Mouse (Mus musculus) forebrain, postnatal 0 days (tissue): ENCODE measurements around the gene Cyb561d2. TPM values are rescaled to one million over a fixed set of nuclear protein-coding genes. Genes with fewer than 3 reads are reported as not detected.

Source experiments
- ATAC-seq: fragments of 200-750 bp; cut with Nextera tagmentation; 2 replicates; pipeline ENCODE4 v1.8.0; 2017; ENCODE audit warnings: mild to moderate bottlenecking, moderate library complexity
- DNase-seq: peaks from one replicate; pipeline ENCODE4 v3.0.0-alpha.2; 2015
- H3K27ac ChIP-seq: fragments of 300-500 bp; sonication (generic); 2 replicates; pipeline ENCODE4 v1.5.1; 2014; ENCODE audit warnings: low read depth, mild to moderate bottlenecking, antibody characterized with exemption, low read length, moderate library complexity, mixed read lengths
- H3K27me3 ChIP-seq: fragments of 300-500 bp; sonication (generic); 2 replicates; pipeline ENCODE4 v1.6.1; 2014; ENCODE audit warnings: mild to moderate bottlenecking, low read length, mixed read lengths; ENCODE audit not compliant: insufficient read depth
- H3K36me3 ChIP-seq: fragments of 300-500 bp; sonication (generic); 2 replicates; pipeline ENCODE4 v1.6.1; 2014; ENCODE audit warnings: mild to moderate bottlenecking, moderate library complexity; ENCODE audit not compliant: insufficient read depth
- H3K4me1 ChIP-seq: fragments of 300-500 bp; sonication (generic); 2 replicates; pipeline ENCODE4 v1.6.1; 2014; ENCODE audit warnings: antibody characterized with exemption; ENCODE audit not compliant: insufficient read depth
- H3K4me2 ChIP-seq: fragments of 300-500 bp; sonication (generic); 2 replicates; pipeline ENCODE4 v1.6.1; 2014; ENCODE audit warnings: low read depth, mild to moderate bottlenecking, moderate library complexity
- H3K4me3 ChIP-seq: fragments of 300-500 bp; sonication (generic); 2 replicates; pipeline ENCODE4 v1.5.1; 2014; ENCODE audit warnings: low read depth, low read length, mixed read lengths
- H3K9ac ChIP-seq: fragments of 300-500 bp; sonication (generic); 2 replicates; pipeline ENCODE4 v1.6.1; 2014; ENCODE audit warnings: mild to moderate bottlenecking
- H3K9me3 ChIP-seq: fragments of 300-500 bp; sonication (generic); 2 replicates; pipeline ENCODE4 v1.6.1; 2016; ENCODE audit warnings: low read length
- CTCF ChIP-seq: sonication (generic); IDR thresholded peaks from 2 replicates; pipeline ENCODE4 v1.5.1; 2016; ENCODE audit warnings: antibody characterized with exemption, control low read depth, low read depth
- WGBS: fragments of 180-500 bp; shearing (Covaris S2); extraction: QIAGEN DNeasy Blood & Tissue Kit; methylation state at CpG from one replicate; pipeline ENCODE4 v1.1.7; 2014; 5-methylcytosine and 5-hydroxymethylcytosine counted together
- polyA plus RNA-seq: library from polyadenylated mRNA; unstranded; fragments of >200 nt; fragmentation: Nextera tagmentation; extraction: Ambion mirVana; gene quantifications from 2 replicates; pipeline ENCODE4 v1.2.1, GENCODE M21; 2015
- total RNA-seq: library from RNA; depleted of rRNA; stranded (reverse); fragments of >200 nt; gene quantifications from 2 replicates; pipeline ENCODE4 v1.2.3, GENCODE M21; 2014

The Cyb561d2 gene
- total and polyA plus RNA-seq, 2 experiments from 2014 or later: 36.0 to 47.0 TPM

- WGBS: under 1% methylated on average over 48 of the region's 53 CpGs
Measured at GRCm38 (mm10) chr9:107554319-107554825, 12.4 kb upstream of the Cyb561d2 start.

DNA sequence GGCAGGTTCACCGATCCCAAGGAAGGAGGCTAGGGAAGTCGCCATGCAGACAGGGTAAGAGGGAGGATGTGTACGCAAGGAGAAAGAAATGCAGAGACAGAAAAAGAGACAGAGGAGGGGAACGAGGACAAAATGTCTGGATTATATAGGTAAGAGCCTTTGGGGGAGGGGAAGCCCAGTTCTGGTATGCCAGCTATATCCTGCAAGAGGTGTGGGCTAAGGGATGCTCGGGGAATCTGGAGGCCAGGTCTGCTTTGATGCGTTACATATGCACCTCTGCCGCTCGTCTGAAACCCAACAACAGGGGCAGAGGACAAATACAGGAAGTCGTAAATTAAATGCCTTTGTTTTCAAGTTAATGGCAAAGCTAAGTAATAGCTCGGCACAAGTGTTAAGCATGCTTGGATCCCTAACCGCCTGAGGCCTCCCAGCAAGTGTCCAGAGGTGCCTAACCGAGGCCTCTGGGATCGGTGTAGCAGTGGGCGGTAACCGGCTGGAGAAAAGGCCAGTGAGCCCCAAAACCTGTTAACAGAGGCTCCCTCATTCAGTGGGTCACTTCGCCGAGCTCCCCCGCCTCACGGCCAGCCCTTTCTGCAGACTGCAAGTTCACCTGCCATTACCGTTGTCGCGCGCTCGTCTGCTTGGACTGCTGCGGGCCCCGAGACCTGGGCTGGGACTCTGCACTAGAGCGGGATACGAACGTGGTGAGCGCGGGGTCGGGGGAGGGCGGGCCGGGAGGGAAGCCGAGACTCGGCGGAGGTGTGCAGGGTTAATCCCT, 11.7 kb upstream of the Cyb561d2 start:
- Histone ChIP-seq H3K27me3 (peaks cover 19% of the 10 kb centered on the region), H3K4me3 (peak overlapping the region; percentile 69), H3K4me1 (peaks cover 28% of the 10 kb centered on the region), H3K36me3 (peaks cover 18% of the 10 kb centered on the region), H3K4me2 (peak overlapping the region; percentile 87), H3K27ac (peak overlapping the region; percentile 68), H3K9ac (peak overlapping the region; percentile 70), H3K9me3 (no peaks in the 10 kb centered on the region)
- ATAC-seq (peak; percentile 59), DNase-seq (peak; percentile 26)
- 7% methylated on average over 37 of the region's 37 CpGs for WGBS
- TF ChIP-seq CTCF: no peak

More at GRCm38 (mm10) chr9:107554319-107554825, 12.4 kb upstream of the Cyb561d2 start:
- Histone ChIP-seq H3K27me3 (peaks cover 19% of the 10 kb centered on the region), H3K36me3 (peaks cover 24% of the 10 kb centered on the region), H3K27ac (peak overlapping the region; percentile 75), H3K4me1 (peaks cover 28% of the 10 kb centered on the region), H3K9me3 (no peaks in the 10 kb centered on the region), H3K9ac (peak overlapping the region; percentile 70), H3K4me2 (peak overlapping the region; percentile 87), H3K4me3 (peak overlapping the region; percentile 69)
- peak; percentile 13; the same call in 1 of the 2 replicates for TF ChIP-seq CTCF
- DNase-seq: peak; percentile 99
- ATAC-seq: peak; percentile 95

GRCm38 (mm10) chr9:107552690-107553393, 10.8 kb upstream of the Cyb561d2 start:
- peak overlapping the region; percentile 87 for H3K4me2 ChIP-seq
- H3K9ac ChIP-seq: no peak overlapping the region
- peaks cover 19% of the 10 kb centered on the region for H3K27me3 ChIP-seq
- ATAC-seq (no peak), DNase-seq (no peak)
- 81% methylated on average over 5 of the region's 5 CpGs for WGBS
- peaks cover 28% of the 10 kb centered on the region for H3K4me1 ChIP-seq
- H3K36me3 ChIP-seq: peaks cover 9% of the 10 kb centered on the region
- H3K27ac ChIP-seq: no peak overlapping the region
- no peaks in the 10 kb centered on the region for H3K9me3 ChIP-seq
- H3K4me3 ChIP-seq: no peak overlapping the region
- no peak for TF ChIP-seq CTCF

- Histone ChIP-seq H3K36me3 (no peaks in the 10 kb centered on the region; the same call in 1 of the 2 replicates), H3K4me3 (peak overlapping the region; percentile 35), H3K9me3 (no peaks in the 10 kb centered on the region), H3K9ac (peak overlapping the region; percentile 44), H3K27me3 (peaks cover 19% of the 10 kb centered on the region), H3K4me2 (peak overlapping the region; percentile 66), H3K4me1 (peaks cover 34% of the 10 kb centered on the region), H3K27ac (no peak overlapping the region)
- 15% methylated on average over 8 of the region's 8 CpGs for WGBS
- ATAC-seq (no peak), DNase-seq (no peak)
- TF ChIP-seq CTCF: no peak
Measured at GRCm38 (mm10) chr9:107551890-107552355, 9.9 kb upstream of the Cyb561d2 start.

GRCm38 (mm10) chr9:107551117-107551889, 9.3 kb upstream of the Cyb561d2 start, which contains the start of gene Rassf1:
Rassf1 (plus strand) TSS chr9:107551555.
- H3K9me3 ChIP-seq: no peaks in the 10 kb centered on the region
- TF ChIP-seq CTCF: no peak
- ATAC-seq (no peak), DNase-seq (peak; percentile 35)
- H3K4me1 ChIP-seq: peaks cover 34% of the 10 kb centered on the region
- H3K9ac ChIP-seq: peak within 1 kb of the TSS; percentile 44
- peak within 1 kb of the TSS; percentile 35 for H3K4me3 ChIP-seq
- peak within 1 kb of the TSS; percentile 66 for H3K4me2 ChIP-seq
- peaks cover 19% of the 10 kb centered on the region for H3K27me3 ChIP-seq
- H3K27ac ChIP-seq: no peak within 1 kb of the TSS
- 3% methylated on average over 63 of the region's 63 CpGs for WGBS
- no peaks in the 10 kb centered on the region for H3K36me3 ChIP-seq

DNA sequence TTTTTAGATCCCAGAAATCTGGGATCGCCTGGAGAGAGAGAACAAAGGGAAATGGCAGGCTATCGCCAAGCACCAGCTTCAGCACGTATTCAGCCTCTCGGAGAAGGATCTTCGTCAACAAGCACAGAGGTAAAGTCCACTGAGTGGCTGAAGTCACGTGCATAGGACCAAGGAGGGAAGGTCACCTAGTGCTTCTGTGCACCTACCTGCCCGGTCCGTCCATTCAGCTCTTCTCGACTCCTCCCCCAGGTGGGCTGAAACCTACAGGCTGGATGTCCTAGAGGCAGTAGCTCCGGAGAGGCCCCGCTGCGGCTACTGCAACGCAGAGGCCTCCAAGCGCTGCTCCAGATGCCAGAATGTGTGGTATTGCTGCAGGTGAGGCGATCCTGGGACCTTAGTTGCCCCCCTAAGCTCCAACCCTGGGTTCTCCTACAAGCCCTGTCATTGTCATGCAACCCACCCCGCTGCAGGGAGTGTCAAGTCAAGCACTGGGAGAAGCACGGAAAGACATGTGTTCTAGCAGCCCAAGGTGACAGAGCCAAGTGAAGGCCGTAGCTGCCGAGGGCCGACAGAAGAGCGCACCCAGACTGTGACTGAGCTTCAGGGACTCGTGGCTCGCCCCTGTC, 8.6 kb upstream of the Cyb561d2 start:
- no peak for DNase-seq
- no peak for TF ChIP-seq CTCF
- Histone ChIP-seq H3K27ac (no peak overlapping the region), H3K27me3 (peaks cover 19% of the 10 kb centered on the region), H3K4me1 (peaks cover 27% of the 10 kb centered on the region), H3K36me3 (no peaks in the 10 kb centered on the region), H3K9ac (0 out of 2 replicates have a peak overlapping the region, but pooled peaks have one; percentile 44), H3K4me2 (peak overlapping the region; percentile 66), H3K9me3 (no peaks in the 10 kb centered on the region), H3K4me3 (no peak overlapping the region)
- ATAC-seq: no peak
- WGBS: 40% methylated on average over 23 of the region's 23 CpGs
